Mouse (Mus musculus) CH12.LX (cell line): ENCODE measurements around the gene Rsph6a. TPM values are rescaled to one million over a fixed set of nuclear protein-coding genes. Genes with fewer than 3 reads are reported as not detected.
A peak's percentile ranks its signal among the peaks of the same experiment; 100 is the strongest.

Experiments
- DNase-seq: peaks from one replicate; pipeline ENCODE4 v3.0.0-alpha.2; 2013; ENCODE audit errors: extremely low read depth
- H3K27ac ChIP-seq: 2 replicates; pipeline ENCODE4 v1.5.1; 2012; ENCODE audit warnings: low read depth, mild to moderate bottlenecking, control low read depth, moderate library complexity; ENCODE audit not compliant: insufficient read depth
- H3K27me3 ChIP-seq: replicated peaks from 2 replicates; pipeline ENCODE3; 2012; ENCODE audit warnings: inconsistent platforms
- H3K36me3 ChIP-seq, 2 experiments: replicated peaks in 1 of 2; 2 replicates each; pipeline versions ENCODE3 to v1.6.1; 2012; ENCODE audit warnings: inconsistent platforms in 1 of 2, low read length in 1 of 2, mild to moderate bottlenecking in 1 of 2, mixed read lengths in 1 of 2, moderate library complexity in 1 of 2; ENCODE audit not compliant: control insufficient read depth in 1 of 2, insufficient read depth in 1 of 2
- H3K4me1 ChIP-seq, 2 experiments: 2 replicates each; pipeline ENCODE4 v1.6.1; 2012; ENCODE audit warnings: inconsistent platforms in 1 of 2, moderate library complexity in 1 of 2; ENCODE audit not compliant: insufficient read depth in 2 of 2, control insufficient read depth in 1 of 2
- H3K4me2 ChIP-seq: 2 replicates; pipeline ENCODE4 v1.6.1; 2012; ENCODE audit warnings: low read depth, mild to moderate bottlenecking, control low read depth; ENCODE audit not compliant: poor library complexity, insufficient read depth, severe bottlenecking
- H3K4me3 ChIP-seq, 3 experiments: fragments of 150-350 bp in 1 of 3; sonication (generic) in 1 of 3; replicated peaks in 1 of 3; 2 replicates each; pipeline versions ENCODE3 to v1.5.1; 2011 to 2012; ENCODE audit warnings: low read depth in 2 of 3, low read length in 2 of 3, mild to moderate bottlenecking in 2 of 3, moderate library complexity in 2 of 3, control low read depth in 1 of 3, improper control_type of control experiment in 1 of 3, inconsistent platforms in 1 of 3, mixed read lengths in 1 of 3; ENCODE audit not compliant: poor library complexity in 1 of 3
- H3K79me2 ChIP-seq: replicated peaks from 2 replicates; pipeline ENCODE4 v1.6.1; 2012; ENCODE audit warnings: mild to moderate bottlenecking, moderate library complexity; ENCODE audit not compliant: control insufficient read depth, poor library complexity, insufficient read depth, severe bottlenecking; ENCODE audit errors: extremely low read depth
- H3K9ac ChIP-seq: 2 replicates; pipeline ENCODE4 v1.6.1; 2012; ENCODE audit warnings: low read depth, mild to moderate bottlenecking, control low read depth, moderate library complexity; ENCODE audit not compliant: insufficient read depth
- H3K9me3 ChIP-seq: replicated peaks from 2 replicates; pipeline ENCODE3; 2012; ENCODE audit warnings: low read length, inconsistent platforms, mixed read lengths
- CHD1 ChIP-seq: IDR thresholded peaks from 2 replicates; pipeline ENCODE4 v1.6.1; 2012; ENCODE audit warnings: low read depth, low read length, improper control_type of control experiment, inconsistent platforms
- CHD2 ChIP-seq: IDR thresholded peaks from 2 replicates; pipeline ENCODE4 v1.6.1; 2011; ENCODE audit warnings: low read length, improper control_type of control experiment
- CTCF ChIP-seq, 2 experiments: IDR thresholded peaks in 1 of 2; conservative IDR thresholded peaks in 1 of 2; 2 replicates each; pipeline ENCODE4 v1.5.1; 2011 to 2012; ENCODE audit warnings: low read depth in 2 of 2, low read length in 2 of 2, improper control_type of control experiment in 1 of 2, inconsistent platforms in 1 of 2, mild to moderate bottlenecking in 1 of 2, moderate library complexity in 1 of 2
- GABPA ChIP-seq: IDR thresholded peaks from 2 replicates; pipeline ENCODE4 v1.6.1; 2012; ENCODE audit warnings: low read depth, low read length, improper control_type of control experiment, inconsistent platforms; ENCODE audit not compliant: insufficient replicate concordance
- JUN ChIP-seq: IDR thresholded peaks from 2 replicates; pipeline ENCODE4 v1.6.1; 2011; ENCODE audit warnings: low read depth, mild to moderate bottlenecking, low read length, improper control_type of control experiment, moderate library complexity; ENCODE audit not compliant: insufficient read depth
- KAT2A ChIP-seq: IDR thresholded peaks from 2 replicates; pipeline ENCODE4 v1.6.1; 2012; ENCODE audit warnings: low read length, improper control_type of control experiment, inconsistent platforms; ENCODE audit not compliant: insufficient replicate concordance
- MAX ChIP-seq: IDR thresholded peaks from 2 replicates; pipeline ENCODE4 v1.6.1; 2011; ENCODE audit warnings: low read length, improper control_type of control experiment
- MEF2A ChIP-seq: IDR thresholded peaks from 2 replicates; pipeline ENCODE4 v1.6.1; 2014; ENCODE audit warnings: low read depth, mild to moderate bottlenecking, inconsistent platforms, low read length, improper control_type of control experiment, borderline replicate concordance
- MXI1 ChIP-seq: IDR thresholded peaks from 2 replicates; pipeline ENCODE4 v1.6.1; 2011; ENCODE audit warnings: mild to moderate bottlenecking, low read depth, low read length, improper control_type of control experiment
- NELFE ChIP-seq: IDR thresholded peaks from 2 replicates; pipeline ENCODE4 v1.6.1; 2011; ENCODE audit warnings: low read depth, low read length, improper control_type of control experiment
- POLR2AphosphoS2 ChIP-seq: IDR thresholded peaks from 2 replicates; pipeline ENCODE4 v1.6.1; 2011; ENCODE audit warnings: low read depth, low read length, improper control_type of control experiment
- RAD21 ChIP-seq: IDR thresholded peaks from 2 replicates; pipeline ENCODE4 v1.6.1; 2011; ENCODE audit warnings: low read depth, mild to moderate bottlenecking, low read length, improper control_type of control experiment, moderate library complexity
- SIN3A ChIP-seq: IDR thresholded peaks from 2 replicates; pipeline ENCODE4 v1.6.1; 2012; ENCODE audit warnings: low read length, improper control_type of control experiment, inconsistent platforms
- SMC3 ChIP-seq: IDR thresholded peaks from 2 replicates; pipeline ENCODE4 v1.6.1; 2011; ENCODE audit warnings: low read depth, low read length, improper control_type of control experiment
- TBP ChIP-seq: conservative IDR thresholded peaks from 2 replicates; pipeline ENCODE4 v1.6.1; 2011; ENCODE audit warnings: low read depth, low read length, improper control_type of control experiment
- TCF12 ChIP-seq: IDR thresholded peaks from 2 replicates; pipeline ENCODE4 v1.6.1; 2014; ENCODE audit warnings: low read depth, mild to moderate bottlenecking, inconsistent platforms, low read length, improper control_type of control experiment
- UBTF ChIP-seq: IDR thresholded peaks from 2 replicates; pipeline ENCODE4 v1.6.1; 2012; ENCODE audit warnings: low read depth, mild to moderate bottlenecking, inconsistent platforms, low read length, improper control_type of control experiment, moderate library complexity
- USF2 ChIP-seq: conservative IDR thresholded peaks from 2 replicates; pipeline ENCODE4 v1.6.1; 2011; ENCODE audit warnings: low read depth, low read length, improper control_type of control experiment
- ZC3H11A ChIP-seq: IDR thresholded peaks from 2 replicates; pipeline ENCODE4 v1.6.1; 2012; ENCODE audit warnings: low read depth, mild to moderate bottlenecking, inconsistent platforms, low read length, improper control_type of control experiment
- ZNF384 ChIP-seq: IDR thresholded peaks from 2 replicates; pipeline ENCODE4 v1.6.1; 2012; ENCODE audit warnings: low read depth, low read length, improper control_type of control experiment, inconsistent platforms
- dilution Hi-C: fragments of 300-500 bp; cut with MboI; formaldehyde crosslinking; loops from 2 replicates; pipeline ENCODE4 v1.14.3; 2020; ENCODE audit warnings: low sequenced_read_pairs; ENCODE audit not compliant: extremely low pct_unique_long_range_greater_than_20kb, extremely low pct_ligation_motif_present
- in situ Hi-C: fragments of 300-500 bp; cut with MboI; formaldehyde crosslinking; loops from 3 replicates; pipeline ENCODE4 v1.14.3; 2019; ENCODE audit warnings: low sequenced_read_pairs, low pct_ligation_motif_present, low pct_unique_long_range_greater_than_20kb, mixed read lengths
- polyA plus RNA-seq: library from polyadenylated mRNA; unstranded; fragments of >175 nt; gene quantifications from 2 replicates; pipeline ENCODE4 v1.2.1, GENCODE M21; 2012; ENCODE audit warnings: low read depth; ENCODE audit not compliant: insufficient read length
- total RNA-seq, 2 experiments: library from RNA; depleted of rRNA; stranded (reverse); fragments of 300-350 nt in 1 of 2; fragments of >200 nt in 1 of 2; gene quantifications; 2 replicates each; pipeline ENCODE4 v1.2.3; 2012 to 2014

Gene Rsph6a
- total and polyA plus RNA-seq, 3 experiments, result 0.25 TPM; not detected in 2

DNA sequence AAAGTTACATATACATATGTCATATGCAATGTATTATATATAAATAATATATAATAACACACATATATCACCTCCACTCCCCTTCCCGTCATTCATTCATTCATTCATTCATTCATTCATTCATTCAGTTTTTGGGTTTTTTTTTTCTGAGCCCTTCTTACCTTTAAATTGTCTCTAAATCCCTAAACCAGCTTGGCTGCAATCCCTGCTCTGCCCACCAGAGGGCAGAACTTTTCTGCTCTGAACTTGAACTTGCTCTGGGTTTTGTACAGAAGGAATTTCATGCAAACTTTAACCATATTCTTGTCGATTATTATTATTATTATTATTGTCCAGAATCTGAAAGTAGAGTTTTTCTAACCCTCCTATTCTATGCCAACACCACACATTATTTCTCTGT lies 14.2 kb downstream of the Rsph6a start:
- Histone ChIP-seq H3K27me3 (peaks cover 12% of the 10 kb centered on the region), H3K9me3 (peaks cover 7% of the 10 kb centered on the region), H3K9ac (no peak overlapping the region), H3K36me3 (peaks cover 0 to 22% of the 10 kb centered on the region in 2 experiments), H3K27ac (no peak overlapping the region), H3K4me2 (no peak overlapping the region), H3K79me2 (no peaks in the 10 kb centered on the region), H3K4me3 (no peak overlapping the region), H3K4me1 (no peaks in the 10 kb centered on the region)
- dilution Hi-C loops, result no loop called here
- TF ChIP-seq USF2, result no peak
- TF ChIP-seq TCF12, result no peak
- peak; percentile 92 for TF ChIP-seq SMC3
- 0 out of 2 replicates have a peak, but pooled peaks have one; percentile 36 for TF ChIP-seq SIN3A
- TF ChIP-seq MEF2A, result no peak
- peak; percentile 86 to 93 for TF ChIP-seq CTCF (conservative IDR thresholded peaks at IDR 0.05 in 1 of 2, IDR thresholded peaks at IDR 0.05 in 1 of 2; ENCODE audit: low read depth in 2 of 2, low read length in 2 of 2)
- peak; percentile 67 for TF ChIP-seq ZC3H11A
- no peak for TF ChIP-seq TBP
- TF ChIP-seq ZNF384, result peak; percentile 67
- no peak for TF ChIP-seq CHD2
- TF ChIP-seq RAD21, result peak; percentile 74
- in situ Hi-C loops, result no loop called here
- DNase-seq, result peak; percentile 74

DNA sequence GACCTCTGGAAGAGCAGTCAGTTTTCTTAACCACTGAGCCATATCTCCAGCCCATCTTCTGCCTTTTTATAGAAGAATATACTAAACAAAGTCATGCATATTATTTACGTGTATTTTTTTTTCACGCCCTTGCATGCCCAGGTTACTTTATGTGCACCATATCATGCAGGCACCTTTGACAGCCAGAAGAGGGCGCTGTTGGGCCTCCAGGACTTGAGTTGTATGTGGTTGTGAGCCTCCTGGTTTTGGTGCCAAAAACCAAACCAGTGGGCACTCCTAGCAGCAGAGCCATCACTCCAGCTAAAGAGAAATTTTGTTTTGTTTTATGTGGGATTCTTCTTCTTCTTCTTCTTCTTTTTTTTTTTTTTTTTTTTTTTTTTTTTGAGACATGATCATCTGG lies 15.0 kb downstream of the Rsph6a start:
- dilution Hi-C loops, result no loop called here
- Histone ChIP-seq H3K9ac (no peak overlapping the region), H3K27ac (no peak overlapping the region)
- no peak for TF ChIP-seq UBTF
- no peak for TF ChIP-seq CHD1
- TF ChIP-seq POLR2AphosphoS2, result no peak
- TF ChIP-seq SMC3, result peak; percentile 49
- peak; percentile 34 for TF ChIP-seq RAD21
- TF ChIP-seq GABPA, result no peak
- TF ChIP-seq MXI1, result no peak
- no peak for TF ChIP-seq MEF2A
- no peak for TF ChIP-seq NELFE
- TF ChIP-seq MAX, result no peak
- peak; percentile 31 to 67; a peak in 3 of 4 replicates for TF ChIP-seq CTCF (conservative IDR thresholded peaks at IDR 0.05 in 1 of 2, IDR thresholded peaks at IDR 0.05 in 1 of 2; ENCODE audit: low read depth in 2 of 2, low read length in 2 of 2)
- peak; percentile 56 for TF ChIP-seq ZNF384
- TF ChIP-seq KAT2A, result no peak
- no peak for TF ChIP-seq JUN
- TF ChIP-seq, all 38 proteins: peak for 4
- Histone ChIP-seq H3K4me2 (no peak overlapping the region), H3K79me2 (no peaks in the 10 kb centered on the region), H3K27me3 (peaks cover 16% of the 10 kb centered on the region), H3K4me1 (no peaks in the 10 kb centered on the region), H3K9me3 (peaks cover 13% of the 10 kb centered on the region), H3K4me3 (no peak overlapping the region), H3K36me3 (peaks cover 0 to 22% of the 10 kb centered on the region in 2 experiments)
- in situ Hi-C loops, result no loop called here
- peak; percentile 51 for DNase-seq
